Mouse (Mus musculus) kidney, postnatal 0 days (tissue): ENCODE measurements at regions not wholly inside any gene's neighbourhood (a gene's known extent, or its start where the extent isn't known, plus 50 kb on each side); places are given as distances from the start of the nearest gene placed in this dataset.

ENCODE experiments used
- ATAC-seq: fragments of 200-750 bp; cut with Nextera tagmentation; replicated peaks from 2 replicates; pipeline ENCODE4 v1.8.0; 2017; ENCODE audit warnings: low read depth, moderate number of reproducible peaks, moderate TSS enrichment, moderate library complexity; ENCODE audit not compliant: low FRiP score
- DNase-seq: peaks from one replicate; pipeline ENCODE4 v3.0.0-alpha.2; 2016; ENCODE audit warnings: low spot score
- H3K27ac ChIP-seq: fragments of 300-500 bp; sonication (generic); 2 replicates; pipeline ENCODE4 v1.5.1; 2014; ENCODE audit warnings: mild to moderate bottlenecking
- H3K27me3 ChIP-seq: fragments of 300-500 bp; sonication (generic); 2 replicates; pipeline ENCODE4 v1.6.1; 2014; ENCODE audit warnings: low read length, mixed read lengths; ENCODE audit not compliant: insufficient read depth
- H3K36me3 ChIP-seq: fragments of 300-500 bp; sonication (generic); 2 replicates; pipeline ENCODE4 v1.6.1; 2014; ENCODE audit warnings: low read length, mixed read lengths; ENCODE audit not compliant: insufficient read depth
- H3K4me1 ChIP-seq: fragments of 300-500 bp; sonication (generic); replicated peaks from 2 replicates; pipeline ENCODE4 v1.6.1; 2014; ENCODE audit warnings: antibody characterized with exemption, low read length, mixed read lengths; ENCODE audit not compliant: insufficient read depth
- H3K4me2 ChIP-seq: fragments of 300-500 bp; sonication (generic); 2 replicates; pipeline ENCODE4 v1.6.1; 2014; ENCODE audit warnings: mild to moderate bottlenecking, low read length, moderate library complexity, mixed read lengths
- H3K4me3 ChIP-seq: fragments of 300-500 bp; sonication (generic); replicated peaks from 2 replicates; pipeline ENCODE4 v1.5.1; 2014; ENCODE audit warnings: low read depth, low read length
- H3K9ac ChIP-seq: fragments of 300-500 bp; sonication (generic); 2 replicates; pipeline ENCODE4 v1.6.1; 2014; ENCODE audit warnings: low read depth, low read length
- H3K9me3 ChIP-seq: fragments of 300-500 bp; sonication (generic); replicated peaks from 2 replicates; pipeline ENCODE4 v1.6.1; 2016; ENCODE audit warnings: low read length, inconsistent platforms, mixed read lengths
- CTCF ChIP-seq: IDR thresholded peaks from 2 replicates; pipeline ENCODE4 v1.5.1; 2016; ENCODE audit warnings: antibody characterized with exemption, low read depth, mild to moderate bottlenecking, moderate library complexity
- WGBS: fragments of 180-500 bp; shearing (Covaris S2); extraction: QIAGEN DNeasy Blood & Tissue Kit; methylation state at CpG from one replicate; pipeline ENCODE4 v1.1.7; 2014; 5-methylcytosine and 5-hydroxymethylcytosine counted together

DNA sequence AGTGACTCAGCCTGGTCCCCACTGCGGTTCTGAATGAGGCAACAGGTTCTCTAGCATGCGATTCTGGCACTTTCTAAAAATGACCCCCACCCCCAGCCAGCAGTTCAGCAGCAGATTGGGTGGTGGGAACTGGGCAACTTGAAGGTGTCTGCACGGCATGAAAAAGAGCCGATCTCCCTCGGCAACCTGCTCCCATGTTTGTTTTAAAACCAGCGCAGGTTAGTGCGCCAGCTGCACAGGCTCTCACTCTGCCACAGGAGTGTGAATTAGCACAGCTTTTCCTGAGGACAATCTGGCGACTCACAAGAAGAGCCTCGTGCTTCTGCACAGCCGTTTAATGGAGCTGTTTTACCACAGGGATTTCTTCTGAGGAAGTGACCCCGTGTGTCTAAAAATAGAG, 120.4 kb upstream of the Ctbp2 start:
- no peak overlapping the region for H3K9ac ChIP-seq
- peak overlapping the region; percentile 29 for H3K4me2 ChIP-seq
- H3K4me1 ChIP-seq = no peaks in the 10 kb centered on the region
- H3K4me3 ChIP-seq = no peak overlapping the region
- no peaks in the 10 kb centered on the region for H3K36me3 ChIP-seq
- H3K27ac ChIP-seq = no peak overlapping the region
- no peak for TF ChIP-seq CTCF
- 16% methylated on average over 11 of the region's 11 CpGs for WGBS
- DNase-seq (peak; percentile 20), ATAC-seq (no peak)
- no peaks in the 10 kb centered on the region for H3K27me3 ChIP-seq
- H3K9me3 ChIP-seq = no peaks in the 10 kb centered on the region

DNA sequence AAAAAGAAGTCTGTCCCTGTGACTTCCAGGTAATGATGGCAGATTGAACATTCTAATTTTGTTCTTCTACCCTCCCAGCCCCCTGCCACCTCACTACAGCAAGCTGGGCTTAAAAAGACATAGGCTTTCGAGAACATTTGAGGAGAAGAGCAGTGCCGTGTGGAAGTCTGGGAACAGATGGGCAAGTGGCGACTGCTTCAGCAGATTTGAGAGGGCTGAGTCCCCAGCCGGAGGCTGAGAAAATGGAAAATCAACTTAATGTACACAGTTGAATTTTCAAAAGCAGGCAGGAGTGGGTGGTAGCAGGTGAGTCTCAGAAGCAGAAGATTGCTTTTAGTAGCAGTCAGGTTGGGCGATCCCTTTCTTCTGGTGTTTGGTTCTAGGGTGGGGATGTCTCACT, 110.2 kb upstream of the Ctbp2 start:
- no peak overlapping the region for H3K27ac ChIP-seq
- no peaks in the 10 kb centered on the region for H3K27me3 ChIP-seq
- H3K4me3 ChIP-seq = no peak overlapping the region
- 87% methylated on average over 5 of the region's 5 CpGs for WGBS
- no peak overlapping the region for H3K9ac ChIP-seq
- H3K4me2 ChIP-seq = no peak overlapping the region
- no peaks in the 10 kb centered on the region for H3K4me1 ChIP-seq
- no peaks in the 10 kb centered on the region for H3K36me3 ChIP-seq
- no peak for TF ChIP-seq CTCF
- DNase-seq = no peak
- no peak for ATAC-seq
- no peaks in the 10 kb centered on the region for H3K9me3 ChIP-seq

DNA sequence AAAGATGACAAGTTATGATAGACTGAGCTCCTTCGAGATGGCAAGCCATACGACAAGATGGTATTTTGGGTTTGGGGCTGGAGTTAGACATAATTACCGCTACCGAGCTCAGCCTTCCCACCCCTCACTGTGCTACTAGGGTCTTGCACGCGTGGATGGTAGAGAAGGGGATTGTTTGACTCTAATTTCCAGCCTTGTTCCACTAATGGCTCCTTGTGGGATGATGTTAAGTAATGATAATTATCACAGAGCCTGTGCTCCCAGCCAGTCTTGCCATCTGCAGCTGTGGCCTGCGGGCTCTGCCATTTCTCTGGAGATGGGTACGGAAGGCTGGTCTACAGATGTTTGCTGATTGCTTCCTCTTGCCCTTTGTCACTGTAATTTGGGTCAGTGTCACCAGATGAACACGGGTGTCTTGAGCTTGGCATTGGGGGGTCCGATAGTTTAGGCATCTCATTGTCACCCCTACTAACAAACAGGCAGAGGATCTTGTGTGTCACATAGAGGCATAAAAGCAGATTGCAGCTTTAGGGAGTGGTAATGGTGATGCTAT, 108.8 kb upstream of the Ctbp2 start:
- H3K27me3 ChIP-seq = no peaks in the 10 kb centered on the region
- no peaks in the 10 kb centered on the region for H3K9me3 ChIP-seq
- H3K27ac ChIP-seq = no peak overlapping the region
- H3K36me3 ChIP-seq = no peaks in the 10 kb centered on the region
- no peak overlapping the region for H3K4me2 ChIP-seq
- H3K9ac ChIP-seq = no peak overlapping the region
- WGBS = 90% methylated on average over 10 of the region's 10 CpGs
- DNase-seq (no peak), ATAC-seq (no peak)
- no peak overlapping the region for H3K4me3 ChIP-seq
- no peaks in the 10 kb centered on the region for H3K4me1 ChIP-seq
- no peak for TF ChIP-seq CTCF

DNA sequence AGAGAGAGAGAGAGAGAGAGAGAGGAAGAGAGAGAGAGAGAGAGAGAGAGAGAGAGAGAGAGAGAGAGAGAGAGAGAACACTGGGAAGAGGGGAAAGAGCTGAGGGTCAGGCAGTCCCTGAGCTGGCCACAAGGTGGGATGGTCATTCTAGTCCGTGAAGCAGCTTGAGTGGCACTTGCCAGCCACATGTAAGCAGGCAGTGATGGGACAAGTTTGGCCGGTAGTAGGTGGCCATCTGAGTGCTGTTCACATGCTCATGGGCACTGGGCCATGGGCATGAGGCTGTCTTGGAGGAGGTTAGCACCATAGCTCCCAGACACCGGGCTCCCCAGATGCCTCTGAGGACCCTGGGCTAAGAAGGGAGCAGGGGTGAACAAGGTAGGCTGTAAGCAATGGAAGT, 106.7 kb upstream of the Ctbp2 start:
- no peak overlapping the region for H3K4me3 ChIP-seq
- no peak for DNase-seq
- 59% methylated on average over 3 of the region's 3 CpGs for WGBS
- no peaks in the 10 kb centered on the region for H3K9me3 ChIP-seq
- no peak overlapping the region for H3K4me2 ChIP-seq
- no peak overlapping the region for H3K27ac ChIP-seq
- H3K4me1 ChIP-seq = no peaks in the 10 kb centered on the region
- no peaks in the 10 kb centered on the region for H3K27me3 ChIP-seq
- H3K9ac ChIP-seq = no peak overlapping the region
- peak; percentile 53; the same call in 1 of the 2 replicates for TF ChIP-seq CTCF
- no peaks in the 10 kb centered on the region for H3K36me3 ChIP-seq
- no peak for ATAC-seq

DNA sequence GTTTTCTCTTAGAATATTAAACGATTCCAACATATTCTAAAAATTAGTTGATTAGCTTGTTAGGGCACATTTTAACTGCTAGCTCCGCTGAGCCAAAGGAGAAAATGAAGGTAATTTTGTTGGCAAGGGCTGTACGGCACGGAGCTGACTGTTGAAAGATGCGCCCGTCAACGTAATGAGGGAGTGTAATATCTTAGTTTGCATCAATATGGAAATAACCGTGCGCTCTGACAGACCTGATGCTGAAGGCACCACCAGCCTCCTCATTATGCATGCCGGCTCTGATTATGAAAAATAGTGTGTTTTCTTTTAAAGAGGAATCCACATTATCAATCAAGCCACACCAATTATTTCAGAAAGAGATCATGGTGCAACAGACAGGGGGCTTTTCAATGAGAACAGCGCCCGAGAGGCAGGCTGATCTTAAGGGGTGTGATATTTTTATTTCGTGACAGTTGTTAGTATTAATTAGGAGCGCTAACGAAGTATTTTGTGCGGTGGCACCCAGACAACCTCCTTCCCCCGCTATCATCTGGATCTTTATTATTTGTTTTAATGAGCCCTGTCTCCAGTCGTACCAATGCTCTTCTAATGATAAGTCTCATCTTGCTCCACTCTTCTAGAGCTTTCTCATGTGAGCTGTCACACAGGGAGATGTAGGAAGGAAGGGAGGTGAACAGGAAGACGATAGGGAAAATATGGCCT, 99.9 kb upstream of the Ctbp2 start:
- H3K27me3 ChIP-seq = no peaks in the 10 kb centered on the region
- no peaks in the 10 kb centered on the region for H3K36me3 ChIP-seq
- WGBS = 89% methylated on average over 19 of the region's 19 CpGs
- H3K4me2 ChIP-seq = no peak overlapping the region
- ATAC-seq = no peak
- no peaks in the 10 kb centered on the region for H3K9me3 ChIP-seq
- DNase-seq = no peak
- H3K4me3 ChIP-seq = no peak overlapping the region
- H3K27ac ChIP-seq = no peak overlapping the region
- H3K4me1 ChIP-seq = no peaks in the 10 kb centered on the region
- no peak overlapping the region for H3K9ac ChIP-seq
- TF ChIP-seq CTCF = no peak

DNA sequence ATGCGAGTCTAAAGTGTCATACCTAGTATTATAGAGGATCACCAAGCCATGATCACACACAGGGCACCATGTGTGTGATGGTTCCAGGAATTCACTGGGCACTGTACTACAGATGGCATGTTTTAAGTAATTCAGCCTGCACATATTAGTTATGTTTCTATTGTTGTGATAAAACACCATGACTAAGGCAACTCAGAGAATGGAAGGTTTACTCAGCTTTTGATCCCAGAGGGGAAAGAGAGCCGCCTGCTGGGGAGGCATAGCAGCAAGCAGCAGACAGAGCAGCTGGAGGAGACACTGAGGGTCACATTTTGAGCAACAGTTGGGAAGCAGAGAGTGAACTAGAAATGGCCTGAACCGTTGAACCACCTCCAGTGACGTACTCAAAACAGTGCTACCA, 88.2 kb upstream of the Ctbp2 start:
- Histone ChIP-seq H3K4me3 (no peak overlapping the region), H3K9me3 (no peaks in the 10 kb centered on the region), H3K27ac (no peak overlapping the region), H3K9ac (no peak overlapping the region), H3K4me1 (no peaks in the 10 kb centered on the region), H3K36me3 (no peaks in the 10 kb centered on the region), H3K4me2 (no peak overlapping the region), H3K27me3 (no peaks in the 10 kb centered on the region)
- ATAC-seq = no peak
- TF ChIP-seq CTCF = peak; percentile 48; the same call in 1 of the 2 replicates
- DNase-seq = no peak
- WGBS = 63% methylated on average over 4 of the region's 4 CpGs

DNA sequence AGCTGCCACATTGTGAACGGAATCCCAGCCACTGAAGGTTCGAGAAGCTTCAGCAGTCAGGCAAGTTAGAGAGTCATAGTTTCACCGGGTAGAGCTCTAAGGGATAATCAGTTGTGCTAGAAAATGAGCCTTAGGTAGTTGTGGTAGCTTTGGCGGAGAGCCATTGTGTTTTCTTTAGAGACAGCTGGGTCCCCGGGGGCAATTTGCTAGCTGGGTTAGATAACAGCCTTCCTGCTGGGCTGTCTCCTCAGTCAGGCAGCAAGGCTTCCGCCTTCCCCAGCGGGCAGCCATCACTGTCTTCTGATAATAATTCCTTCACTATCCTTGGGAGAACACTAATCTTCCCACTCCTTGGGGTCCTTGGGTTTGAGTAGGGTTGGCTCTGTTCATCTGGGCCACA, 81.5 kb upstream of the Ctbp2 start:
- Histone ChIP-seq H3K4me2 (no peak overlapping the region), H3K27me3 (no peaks in the 10 kb centered on the region), H3K4me3 (no peak overlapping the region), H3K9me3 (no peaks in the 10 kb centered on the region), H3K27ac (no peak overlapping the region), H3K4me1 (no peaks in the 10 kb centered on the region), H3K36me3 (no peaks in the 10 kb centered on the region), H3K9ac (no peak overlapping the region)
- DNase-seq (no peak), ATAC-seq (no peak)
- WGBS = 18% methylated on average over 7 of the region's 7 CpGs
- no peak for TF ChIP-seq CTCF
